In the genomic region with DNA sequence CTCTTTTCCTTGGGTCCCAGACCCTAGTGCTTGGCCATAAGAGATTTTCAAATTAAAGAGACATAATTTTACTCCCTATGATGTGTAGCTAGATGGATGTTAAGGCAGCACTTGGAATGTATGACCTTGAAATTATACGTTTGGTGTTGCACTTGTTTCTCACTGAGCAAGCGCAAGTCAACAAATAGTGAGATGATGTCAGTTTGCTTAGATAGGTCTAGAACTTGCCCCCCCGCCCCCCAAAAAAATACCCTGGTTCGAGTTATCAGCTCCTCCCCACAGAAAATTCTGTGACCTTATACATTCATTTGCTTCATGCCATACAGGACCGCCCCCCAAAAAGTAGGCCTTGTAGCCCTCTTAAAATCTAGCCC, we compare ENCODE assay signal across 8 mouse cellular contexts. TPM values are rescaled to one million over a fixed set of nuclear protein-coding genes. Genes with fewer than 3 reads are reported as not detected.
DNase-seq lines count a peak whose midpoint lies in the region; ATAC-seq and TF ChIP-seq lines count a peak whose summit lies in the region.

No protein-coding gene starts in this region.

- no peaks in the 10 kb centered on the region for H3K27me3 ChIP-seq in heart, postnatal 0 days (ENCODE audit: control insufficient read depth, insufficient read depth, low read length)
- no peaks in the 10 kb centered on the region for H3K27me3 ChIP-seq in hindbrain, embryonic 14.5 days (ENCODE audit: control insufficient read depth, insufficient read depth, low read length)
- H3K27me3 ChIP-seq in midbrain, embryonic 13.5 days, result no peaks in the 10 kb centered on the region

- no peak for TF ChIP-seq CTCF in heart, postnatal 0 days (IDR thresholded peaks at IDR 0.05; ENCODE audit: low read depth)
- TF ChIP-seq CTCF in cortical plate, adult 2 months (IDR thresholded peaks at IDR 0.05; ENCODE audit: extremely low read depth, insufficient read depth, low read length), result no peak

- H3K4me2 ChIP-seq in heart, postnatal 0 days (ENCODE audit: low read depth, low read length), result peak overlapping the region; percentile 67
- peak overlapping the region; percentile 80 for H3K4me2 ChIP-seq in hindbrain, embryonic 14.5 days (replicated peaks)
- peak overlapping the region; percentile 88 for H3K4me2 ChIP-seq in midbrain, embryonic 13.5 days (replicated peaks)

- intact Hi-C loops in heart, postnatal 25 days (cut with DNase I), result loop anchor here (5.0 kb wide), 1 partner anchor 205 kb away; a partner anchor contains a TSS

- H3K4me3 ChIP-seq in heart, postnatal 0 days (ENCODE audit: low read depth, low read length), result peak overlapping the region; percentile 49
- H3K4me3 ChIP-seq in cortical plate, adult 2 months (ENCODE audit: insufficient read depth, low read length), result peak overlapping the region; percentile 4
- peak overlapping the region; percentile 17; the same call in 1 of the 2 replicates for H3K4me3 ChIP-seq in hindbrain, embryonic 14.5 days (replicated peaks; ENCODE audit: low read length)
- peak overlapping the region; percentile 51 for H3K4me3 ChIP-seq in midbrain, embryonic 13.5 days (replicated peaks)

- H3K4me1 ChIP-seq in heart, postnatal 0 days (ENCODE audit: control insufficient read depth, insufficient read depth), result peaks cover 24% of the 10 kb centered on the region
- H3K4me1 ChIP-seq in cortical plate, adult 2 months (ENCODE audit: control insufficient read depth, insufficient read depth, low read length), result no peaks in the 10 kb centered on the region
- peaks cover 10% of the 10 kb centered on the region for H3K4me1 ChIP-seq in hindbrain, embryonic 14.5 days (replicated peaks; ENCODE audit: control insufficient read depth, insufficient read depth, low read length)
- peaks cover 33% of the 10 kb centered on the region for H3K4me1 ChIP-seq in midbrain, embryonic 13.5 days (replicated peaks)

- no peak for ATAC-seq in heart, postnatal 0 days (ENCODE audit: insufficient read depth, low read depth)
- no peak; the same call in 1 of the 2 replicates for ATAC-seq in hindbrain, embryonic 14.5 days (ENCODE audit: low FRiP score)
- no peak for ATAC-seq in midbrain, embryonic 13.5 days
- no peak for ATAC-seq in megakaryocyte-erythroid progenitor cell, adult 5-6 weeks (replicated peaks; ENCODE audit: low FRiP score, low TSS enrichment, poor library complexity, severe bottlenecking)
- ATAC-seq in inflammation-experienced regulatory T-cells, adult 6 months, result no peak

- no peak for DNase-seq in heart, postnatal 0 days (ENCODE audit: low spot score)
- no peak for DNase-seq in heart, postnatal 25 days (ENCODE audit: low spot score)
- no peak for DNase-seq in hindbrain, embryonic 14.5 days (ENCODE audit: low spot score)
- no peak for DNase-seq in cerebellum, adult 8-10 months

- TF ChIP-seq POLR2A in cortical plate, adult 2 months (IDR thresholded peaks at IDR 0.05; ENCODE audit: extremely low read depth, insufficient read depth, low read length), result no peak

- no peak overlapping the region for H3K9ac ChIP-seq in heart, postnatal 0 days (replicated peaks; ENCODE audit: low read depth, low read length)
- peak overlapping the region; percentile 35; the same call in 1 of the 2 replicates for H3K9ac ChIP-seq in hindbrain, embryonic 14.5 days
- H3K9ac ChIP-seq in midbrain, embryonic 13.5 days (replicated peaks), result no peak overlapping the region

- H3K27ac ChIP-seq in heart, postnatal 0 days (ENCODE audit: low read depth), result peak overlapping the region; percentile 31; the same call in 1 of the 2 replicates
- no peak overlapping the region for H3K27ac ChIP-seq in cortical plate, adult 2 months (ENCODE audit: insufficient read depth, low read length)
- peak overlapping the region; percentile 6; the same call in 1 of the 2 replicates for H3K27ac ChIP-seq in hindbrain, embryonic 14.5 days
- H3K27ac ChIP-seq in midbrain, embryonic 13.5 days, result no peak overlapping the region

- no peaks in the 10 kb centered on the region for H3K9me3 ChIP-seq in heart, postnatal 0 days (replicated peaks; ENCODE audit: control insufficient read depth, low read length)
- no peaks in the 10 kb centered on the region for H3K9me3 ChIP-seq in hindbrain, embryonic 14.5 days (ENCODE audit: control insufficient read depth, low read length)
- H3K9me3 ChIP-seq in midbrain, embryonic 13.5 days, result no peaks in the 10 kb centered on the region

- 60% methylated on average over 5 of the region's 5 CpGs for WGBS in heart, postnatal 0 days
- WGBS in hindbrain, embryonic 14.5 days, result 59% methylated on average over 5 of the region's 5 CpGs
- WGBS in midbrain, embryonic 13.5 days, result 58% methylated on average over 5 of the region's 5 CpGs

- peaks cover 12% of the 10 kb centered on the region for H3K36me3 ChIP-seq in heart, postnatal 0 days (replicated peaks; ENCODE audit: control insufficient read depth, insufficient read depth, low read length)
- H3K36me3 ChIP-seq in hindbrain, embryonic 14.5 days (replicated peaks; ENCODE audit: control insufficient read depth, insufficient read depth), result peaks cover 35% of the 10 kb centered on the region
- H3K36me3 ChIP-seq in midbrain, embryonic 13.5 days, result peaks cover 14% of the 10 kb centered on the region; the same call in 1 of the 2 replicates

- no peak for TF ChIP-seq EP300 in heart, postnatal 0 days (IDR thresholded peaks at IDR 0.05; ENCODE audit: low read depth)

RNA-seq across cellular contexts. Expression of a gene that starts 0.6 kb away (rescaled TPM):
- total RNA-seq in heart, postnatal 0 days (2014; rRNA removed; ENCODE audit: low replicate concordance), result 1.4 and 2.2 TPM in 2 replicates
- 4.2 and 4.5 TPM in 2 replicates for polyA plus RNA-seq in heart, postnatal 0 days (2015; fragmentation: Nextera tagmentation; extraction: Ambion mirVana)
- under 1 TPM; 0.28 to 0.52 TPM for total RNA-seq in heart, postnatal 25 days (2021)
- 0.40 and 0.56 TPM in 2 replicates for polyA plus RNA-seq in cortical plate, adult 2 months (2012; rRNA removed)
- polyA plus RNA-seq in hindbrain, embryonic 14.5 days (2014; fragmentation: Nextera tagmentation; extraction: Ambion mirVana), result 4.3 and 5.2 TPM in 2 replicates
- polyA plus RNA-seq in midbrain, embryonic 13.5 days (2015; fragmentation: Nextera tagmentation; extraction: Ambion mirVana), result 10.6 and 11.3 TPM in 2 replicates
- 85.0 and 101 TPM in 2 replicates for total RNA-seq in megakaryocyte-erythroid progenitor cell, adult 5-6 weeks (2014; fragmentation: Nextera tagmentation)
- total RNA-seq in megakaryocyte-erythroid progenitor cell, adult 5-6 weeks (2017), result 67.8 and 78.7 TPM in 2 replicates
- polyA plus RNA-seq in inflammation-experienced regulatory T-cells, adult 6 months (2017; shearing (Covaris generic)), result 10 to 100 TPM in 1 of 3 experiments, 1 to 10 TPM in 2; 5.1 to 40.6 (median 5.2) TPM

RNA-seq across cellular contexts. Expression of a gene that starts 20.6 kb away (rescaled TPM):
- total RNA-seq in heart, postnatal 0 days (2014; rRNA removed; ENCODE audit: low replicate concordance), result 24.0 and 36.2 TPM in 2 replicates
- 14.7 and 15.8 TPM in 2 replicates for polyA plus RNA-seq in heart, postnatal 0 days (2015; fragmentation: Nextera tagmentation; extraction: Ambion mirVana)
- 10 to 100 TPM; 11.8 TPM for total RNA-seq in heart, postnatal 25 days (2021)
- 6.3 and 6.8 TPM in 2 replicates for polyA plus RNA-seq in cortical plate, adult 2 months (2012; rRNA removed)
- polyA plus RNA-seq in hindbrain, embryonic 14.5 days (2014; fragmentation: Nextera tagmentation; extraction: Ambion mirVana), result 18.4 and 18.7 TPM in 2 replicates
- polyA plus RNA-seq in midbrain, embryonic 13.5 days (2015; fragmentation: Nextera tagmentation; extraction: Ambion mirVana), result 7.5 and 9.1 TPM in 2 replicates
- total RNA-seq in megakaryocyte-erythroid progenitor cell, adult 5-6 weeks (2014; fragmentation: Nextera tagmentation), result 7.8 and 15.9 TPM in 2 replicates
- total RNA-seq in megakaryocyte-erythroid progenitor cell, adult 5-6 weeks (2017), result 2.2 and 3.0 TPM in 2 replicates
- polyA plus RNA-seq in inflammation-experienced regulatory T-cells, adult 6 months (2017; shearing (Covaris generic)), result 1 to 10 TPM; 7.4 to 8.1 (median 7.6) TPM

RNA-seq across cellular contexts. Expression of a gene that starts 43.6 kb away (rescaled TPM):
- 3.4 and 6.2 TPM in 2 replicates for total RNA-seq in heart, postnatal 0 days (2014; rRNA removed; ENCODE audit: low replicate concordance)
- 1.5 and 1.8 TPM in 2 replicates for polyA plus RNA-seq in heart, postnatal 0 days (2015; fragmentation: Nextera tagmentation; extraction: Ambion mirVana)
- 10 to 100 TPM in 1 of 2 experiments, 1 to 10 TPM in 1; 7.8 to 11.2 TPM for total RNA-seq in heart, postnatal 25 days (2021)
- 35.2 and 36.5 TPM in 2 replicates for polyA plus RNA-seq in cortical plate, adult 2 months (2012; rRNA removed)
- 4.7 and 4.8 TPM in 2 replicates for polyA plus RNA-seq in hindbrain, embryonic 14.5 days (2014; fragmentation: Nextera tagmentation; extraction: Ambion mirVana)
- 4.9 and 5.2 TPM in 2 replicates for polyA plus RNA-seq in midbrain, embryonic 13.5 days (2015; fragmentation: Nextera tagmentation; extraction: Ambion mirVana)
- 23.5 and 26.9 TPM in 2 replicates for total RNA-seq in megakaryocyte-erythroid progenitor cell, adult 5-6 weeks (2014; fragmentation: Nextera tagmentation)
- total RNA-seq in megakaryocyte-erythroid progenitor cell, adult 5-6 weeks (2017), result 3.6 and 4.4 TPM in 2 replicates
- 10 to 100 TPM; 10.4 to 15.1 (median 14.2) TPM for polyA plus RNA-seq in inflammation-experienced regulatory T-cells, adult 6 months (2017; shearing (Covaris generic))

Comparison
In these comparisons a context has a peak if more than half of its experiments do, and no peak if none do; other contexts are left out.
1. H3K27ac ChIP-seq: peak in heart, postnatal 0 days (single experiment) and hindbrain, embryonic 14.5 days (single experiment); none in cortical plate, adult 2 months (single experiment) and midbrain, embryonic 13.5 days (single experiment).
2. Peak in every context shown above with its lines, with median percentiles within 50 percentile points of each other: H3K4me2 ChIP-seq and H3K4me3 ChIP-seq.